Mouse (Mus musculus) mouse embryonic stem cell (cell line): ENCODE data around the gene Baiap2.

Experiments used
- in situ Hi-C, 2 experiments: fragments of 300-500 bp; cut with MboI; formaldehyde crosslinking; loops; 1 replicate in 1 of 2; 3 replicates in 1 of 2; pipeline ENCODE4 v1.14.3; 2019 to 2020; ENCODE audit warnings: low sequenced_read_pairs in 2 of 2, low pct_unique_long_range_greater_than_20kb in 1 of 2, mixed read lengths in 1 of 2; ENCODE audit not compliant: unreplicated experiment in 1 of 2

Gene Baiap2

DNA sequence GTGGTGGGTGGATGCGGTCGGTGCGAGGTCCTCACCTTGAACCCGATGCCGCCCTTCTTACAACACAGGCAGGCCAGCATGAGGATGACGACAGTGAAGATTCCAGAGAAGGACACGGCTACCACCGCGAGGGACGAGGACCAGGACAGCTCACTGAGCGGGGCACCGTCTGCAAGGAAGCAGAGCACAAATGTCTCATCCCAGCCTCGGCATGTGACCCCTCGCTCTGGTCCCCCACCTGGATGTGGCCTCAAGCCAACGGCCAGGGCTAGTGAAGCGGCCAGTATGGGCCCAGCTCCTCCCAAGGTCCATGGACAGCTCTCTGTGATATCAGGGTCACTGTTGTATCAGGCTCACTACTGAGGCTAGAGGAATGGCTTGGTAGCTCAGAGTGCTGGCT lies 78.8 kb downstream of the Baiap2 start:
- in situ Hi-C loops, result no loop called here

DNA sequence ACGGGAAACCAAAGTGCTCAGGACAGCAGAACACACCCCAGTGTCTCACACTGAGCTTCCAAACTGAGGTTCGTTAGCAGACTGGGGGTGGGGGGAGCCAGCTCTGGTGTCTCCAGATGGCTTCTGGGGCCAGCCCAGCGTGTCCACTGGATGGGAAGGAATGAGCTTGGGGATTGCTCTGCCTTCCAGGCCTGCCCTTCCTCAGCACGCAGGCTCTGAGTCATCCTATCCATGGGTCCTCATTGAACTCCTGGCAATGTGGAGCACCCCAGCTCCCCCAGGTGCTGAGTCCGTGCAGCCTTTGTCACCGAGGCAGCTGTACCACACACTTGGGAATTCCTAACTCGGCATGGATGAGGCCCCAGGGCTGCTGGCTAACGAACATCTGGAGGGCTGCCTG lies 79.7 kb downstream of the Baiap2 start:
- in situ Hi-C loops, result no loop called here

- in situ Hi-C loops, result no loop called here
These were observed 80.3 kb downstream of the Baiap2 start for GRCm38 (mm10) chr11:120022841-120023240.

DNA sequence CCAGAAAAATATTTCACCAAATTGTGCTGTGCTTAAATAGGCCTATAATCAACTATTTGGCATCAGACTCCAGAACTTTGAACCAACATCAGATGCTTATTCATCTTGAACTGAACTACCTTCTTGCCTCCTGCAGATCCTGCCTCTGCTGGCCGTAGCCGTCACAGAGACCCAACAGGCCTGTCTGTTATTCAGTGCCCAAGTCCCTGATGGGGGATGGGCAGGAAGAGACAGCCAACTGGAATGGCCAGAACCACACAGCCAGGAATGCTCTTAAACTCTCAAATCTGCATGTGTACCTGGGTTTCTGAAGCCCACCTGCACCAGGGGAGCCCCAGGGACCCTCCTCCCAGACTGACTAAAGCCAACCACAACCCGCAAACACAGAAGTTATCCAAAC lies 84.4 kb downstream of the Baiap2 start:
- in situ Hi-C loops, result no loop called here

DNA sequence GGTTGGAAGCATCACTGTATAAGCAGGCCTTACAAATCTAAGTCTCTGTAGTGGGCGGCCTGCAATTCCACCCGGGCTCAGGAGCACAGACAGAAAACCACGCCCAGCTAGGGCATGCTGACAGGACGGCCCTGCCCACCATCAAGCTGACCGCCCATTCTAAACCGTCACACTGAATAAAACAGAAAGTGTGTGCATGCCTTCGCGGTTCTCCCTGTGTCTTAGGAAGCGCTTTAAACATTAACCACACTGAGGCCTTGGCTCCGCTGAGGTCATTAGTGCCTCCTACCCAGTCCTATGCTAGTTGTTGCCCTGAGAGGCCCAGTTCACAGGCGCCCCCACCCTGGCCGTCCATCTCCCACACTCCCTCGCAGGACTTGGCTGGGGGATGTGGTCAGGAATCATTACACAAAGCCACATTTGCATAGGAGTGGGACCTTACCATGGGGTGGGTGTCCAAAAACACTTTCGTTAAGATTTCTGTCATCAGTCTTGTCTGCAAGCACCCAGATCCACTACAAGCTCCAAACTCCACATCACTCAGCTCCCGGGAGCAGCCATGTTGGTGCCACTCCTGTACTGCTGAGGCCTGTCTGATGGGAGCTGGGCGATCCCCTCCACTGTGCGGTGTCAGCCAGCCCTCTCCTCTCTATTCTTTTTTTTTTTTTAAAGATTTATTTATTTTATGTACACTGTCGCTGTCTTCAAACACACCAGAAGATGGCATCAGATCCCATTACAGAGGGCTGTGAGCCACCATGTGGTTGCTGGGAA lies 85.9 kb downstream of the Baiap2 start:
- in situ Hi-C loops, result no loop called here

DNA sequence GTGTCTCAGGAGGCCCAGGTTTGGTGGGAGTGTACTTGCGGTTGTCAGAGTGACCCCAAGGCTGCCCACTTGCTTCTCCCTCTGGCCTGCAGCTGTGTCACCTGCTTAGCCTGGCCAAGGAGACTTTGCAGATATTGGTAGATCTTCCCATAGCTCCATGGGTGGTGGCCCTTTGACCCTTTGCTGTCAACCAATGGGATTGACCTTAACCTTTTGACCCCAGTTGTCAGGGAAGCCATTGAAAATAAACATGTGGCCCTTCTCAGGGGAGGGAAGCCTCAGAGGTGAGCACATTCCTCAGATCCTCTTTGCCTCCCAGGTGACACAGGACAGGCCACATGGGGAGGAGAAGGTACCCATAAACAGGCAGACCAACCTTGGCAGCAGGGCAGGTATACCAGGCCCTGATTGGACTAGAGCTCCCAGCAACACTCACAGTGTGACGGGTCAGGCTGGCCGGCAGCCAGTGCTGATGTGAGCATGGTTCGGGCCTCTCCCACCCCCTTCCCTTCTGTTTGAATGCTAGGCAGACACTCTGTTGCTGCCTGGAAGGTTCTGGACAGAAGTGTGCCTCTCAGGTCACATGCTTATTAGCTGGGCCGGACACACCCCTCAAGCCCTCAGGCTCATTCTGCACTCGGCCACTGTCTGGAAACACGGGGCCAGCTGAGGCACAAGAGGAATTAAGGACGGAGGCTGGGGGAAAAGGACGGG lies 87.0 kb downstream of the Baiap2 start:
- in situ Hi-C loops, result no loop called here

DNA sequence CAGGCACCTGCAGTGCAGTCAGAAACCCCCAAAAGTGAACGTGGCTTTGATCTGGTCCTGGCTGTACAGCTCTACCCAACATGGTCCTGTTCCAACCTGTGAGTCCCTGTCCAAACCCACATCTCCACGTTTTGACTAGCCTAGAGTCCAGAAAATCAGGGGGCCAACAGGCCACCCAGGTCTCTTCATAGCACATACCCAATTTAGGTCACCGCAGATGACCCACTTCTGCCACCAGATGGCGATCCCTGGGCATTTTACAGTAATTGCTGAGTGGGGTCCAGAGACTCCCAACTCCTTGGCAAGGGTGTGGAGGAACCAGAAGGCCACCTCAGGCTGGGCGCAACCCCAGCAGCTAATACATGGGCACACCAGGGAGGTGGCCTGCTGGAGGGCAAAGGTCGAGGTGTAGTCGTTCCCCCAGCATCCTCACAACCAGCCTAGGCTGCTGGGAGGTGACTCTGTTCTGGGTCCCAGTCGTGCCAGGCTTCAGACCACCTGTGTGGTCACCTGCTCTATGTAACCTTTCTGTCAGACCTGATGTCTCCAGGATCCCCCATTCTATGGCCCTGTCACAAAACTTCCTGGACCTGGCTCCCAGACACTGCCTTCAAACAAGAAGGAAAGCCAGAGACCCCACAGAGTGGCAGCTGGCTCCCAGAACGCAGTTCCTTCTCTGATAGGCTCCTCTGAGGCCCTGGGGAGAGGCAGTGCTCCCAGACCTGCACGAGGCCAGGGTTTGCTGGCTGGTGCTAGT lies 87.8 kb downstream of the Baiap2 start:
- in situ Hi-C loops, result no loop called here

DNA sequence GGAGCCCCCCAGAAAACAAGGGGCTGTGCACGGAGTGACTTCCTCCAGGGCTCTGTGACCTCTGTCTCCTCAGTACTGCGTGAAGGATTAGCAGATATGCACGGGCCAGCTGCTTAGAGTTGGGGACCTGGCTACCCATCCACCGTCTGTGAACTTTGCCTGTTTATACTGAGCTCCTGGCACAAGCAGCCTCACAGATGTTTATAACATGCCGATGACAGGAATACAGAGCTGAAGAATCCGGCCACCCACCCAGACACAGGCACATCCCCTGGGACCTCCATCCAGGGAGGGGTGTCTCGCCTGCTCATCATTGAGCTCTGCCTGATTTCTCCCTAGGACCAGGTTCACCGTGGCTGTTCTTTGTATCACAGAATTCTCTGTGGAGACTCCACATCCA lies 89.5 kb downstream of the Baiap2 start:
- in situ Hi-C loops, result no loop called here

DNA sequence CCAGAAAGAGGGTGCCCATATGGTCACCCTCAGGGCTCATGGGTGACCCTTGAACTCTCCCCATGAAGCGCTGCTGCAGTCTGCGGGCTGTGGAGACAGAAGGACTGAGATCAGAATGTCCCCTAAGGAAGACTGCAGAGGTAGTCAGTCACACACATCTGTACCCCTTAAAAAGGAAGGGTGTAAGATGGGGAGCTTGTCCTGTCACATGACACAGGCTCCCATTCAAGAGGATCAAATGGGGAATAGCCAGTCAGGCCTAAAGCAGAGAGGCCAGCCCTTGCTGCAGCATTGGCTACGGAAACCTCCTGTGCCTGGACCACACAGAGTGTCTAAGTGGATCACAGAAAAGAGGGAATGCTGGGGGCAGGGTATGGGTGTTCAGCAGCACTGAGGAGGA lies 90.9 kb downstream of the Baiap2 start:
- in situ Hi-C loops, result no loop called here

GRCm38 (mm10) chr11:120034306-120034705 lies 91.7 kb downstream of the Baiap2 start:
- in situ Hi-C loops, result no loop called here

- in situ Hi-C loops, result no loop called here
These were observed 92.2 kb downstream of the Baiap2 start for GRCm38 (mm10) chr11:120034762-120035161.

DNA sequence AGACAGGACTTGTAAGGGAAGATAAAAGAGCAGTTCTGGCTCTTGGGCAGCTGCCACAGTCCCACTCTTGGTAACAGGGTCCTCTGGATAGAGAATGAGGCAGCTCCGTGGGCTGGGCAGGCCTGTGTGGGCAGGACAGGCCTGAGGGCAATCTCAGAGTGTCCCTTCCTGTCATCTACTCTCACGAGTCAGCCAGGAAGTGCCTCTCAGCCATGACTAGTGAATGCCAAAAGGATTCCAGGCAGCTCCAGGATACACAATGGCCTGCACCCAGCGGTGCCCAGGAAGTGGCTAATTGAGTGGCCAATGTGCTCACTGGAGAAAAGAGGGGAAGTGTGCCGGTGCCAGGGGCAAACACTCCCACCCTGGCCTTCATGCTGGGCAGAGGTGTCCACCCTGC lies 97.0 kb downstream of the Baiap2 start:
- in situ Hi-C loops, result no loop called here

GRCm38 (mm10) chr11:120040440-120040839 lies 97.9 kb downstream of the Baiap2 start:
- in situ Hi-C loops, result no loop called here

DNA sequence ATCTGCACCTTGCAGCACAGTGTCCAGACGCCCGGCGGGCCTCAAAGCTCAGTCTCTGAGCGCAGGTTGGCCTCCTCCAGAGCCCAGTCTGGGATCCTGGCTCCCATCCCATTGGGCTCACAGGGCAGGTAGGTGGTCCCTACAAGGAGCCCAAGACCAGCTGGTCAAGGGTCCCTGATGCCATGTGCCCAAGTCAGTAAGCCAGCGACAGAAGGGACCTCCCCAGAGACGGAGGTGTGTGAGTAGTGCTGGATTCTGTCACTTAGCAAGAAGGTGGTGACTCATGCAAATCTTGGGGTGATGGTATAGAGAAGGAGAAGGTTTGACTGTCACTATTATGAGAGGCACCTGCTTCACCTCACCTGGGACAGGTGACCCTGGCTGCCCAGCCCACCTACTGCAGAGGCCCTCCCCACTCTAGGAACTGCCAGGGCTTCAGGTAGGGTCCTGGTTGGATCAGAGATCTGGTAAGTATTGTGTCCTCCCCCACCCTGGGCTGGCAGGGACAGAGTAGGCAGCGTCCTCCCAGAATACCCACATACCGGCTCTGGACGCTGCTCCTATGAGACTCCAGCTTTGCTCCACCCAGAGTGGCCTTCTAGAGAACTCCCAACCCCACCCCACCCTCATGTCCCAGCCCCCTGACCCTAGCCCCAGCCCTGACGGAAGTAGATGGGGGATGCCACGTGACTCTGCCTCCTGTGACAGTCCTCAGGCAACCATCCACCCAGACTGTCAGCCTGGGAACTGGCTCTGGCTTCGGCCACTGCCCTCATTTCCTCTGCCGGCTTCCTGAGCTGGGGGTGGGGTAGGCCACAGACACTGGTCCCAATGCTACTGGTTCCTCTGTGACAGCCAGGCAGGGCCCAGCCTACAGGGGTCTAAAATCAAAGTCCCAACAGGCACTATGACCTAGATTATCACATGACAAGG lies 98.9 kb downstream of the Baiap2 start:
- in situ Hi-C loops, result no loop called here

DNA sequence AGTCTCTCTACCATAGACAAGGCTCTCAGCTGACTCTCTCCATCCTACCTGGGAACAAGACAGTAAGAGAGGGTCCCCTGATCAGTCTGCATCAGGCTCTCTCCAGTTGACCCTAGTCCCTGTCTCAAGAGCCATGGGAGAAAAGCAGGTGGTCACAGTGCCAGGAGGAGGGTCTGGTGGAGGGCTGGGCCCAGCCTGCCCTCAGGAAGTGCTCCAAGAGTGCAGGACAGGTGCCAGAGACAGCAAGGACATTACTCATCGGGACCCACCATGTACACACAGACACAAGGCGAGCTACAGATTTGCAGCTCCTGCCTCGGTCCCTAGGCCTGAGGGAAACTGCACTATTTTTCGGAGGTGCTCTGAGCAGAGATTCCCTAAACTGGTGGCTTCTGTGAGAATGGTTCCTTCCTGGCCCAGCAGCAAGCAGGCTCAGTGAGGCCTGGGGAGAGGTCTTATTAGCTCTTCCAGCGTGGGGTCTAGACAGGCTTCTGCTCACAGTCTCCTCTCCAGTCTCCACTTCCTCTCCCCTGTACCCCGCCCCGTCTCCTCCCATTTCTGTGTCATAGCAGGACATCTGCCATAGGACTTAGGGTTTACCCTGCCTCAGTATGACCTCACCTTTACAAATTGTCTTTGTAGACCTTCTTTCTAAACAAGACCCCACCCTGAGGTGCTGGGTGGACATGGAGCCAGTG lies 99.7 kb downstream of the Baiap2 start:
- in situ Hi-C loops, result no loop called here

- in situ Hi-C loops, result no loop called here
These were observed 102.8 kb downstream of the Baiap2 start for GRCm38 (mm10) chr11:120045341-120045740.

- in situ Hi-C loops, result no loop called here
These were observed 103.4 kb downstream of the Baiap2 start for GRCm38 (mm10) chr11:120045839-120046552.
